Mouse (Mus musculus) G1E-ER4 (cell line): ENCODE data around the gene Ube2cbp. TPM values are rescaled to one million over a fixed set of nuclear protein-coding genes. Genes with fewer than 3 reads are reported as not detected.

Experiments used
- GATA1 ChIP-seq: IDR thresholded peaks from one replicate; pipeline ENCODE4 v1.8.0; 2012; ENCODE audit warnings: low read length, inconsistent platforms
- polyA plus RNA-seq: library from polyadenylated mRNA; stranded (reverse); fragments of >175 nt; gene quantifications from 2 replicates; pipeline ENCODE4 v1.2.3, GENCODE M21; 2012

Ube2cbp gene
- 2.8 and 3.9 TPM in 2 replicates for polyA plus RNA-seq

DNA sequence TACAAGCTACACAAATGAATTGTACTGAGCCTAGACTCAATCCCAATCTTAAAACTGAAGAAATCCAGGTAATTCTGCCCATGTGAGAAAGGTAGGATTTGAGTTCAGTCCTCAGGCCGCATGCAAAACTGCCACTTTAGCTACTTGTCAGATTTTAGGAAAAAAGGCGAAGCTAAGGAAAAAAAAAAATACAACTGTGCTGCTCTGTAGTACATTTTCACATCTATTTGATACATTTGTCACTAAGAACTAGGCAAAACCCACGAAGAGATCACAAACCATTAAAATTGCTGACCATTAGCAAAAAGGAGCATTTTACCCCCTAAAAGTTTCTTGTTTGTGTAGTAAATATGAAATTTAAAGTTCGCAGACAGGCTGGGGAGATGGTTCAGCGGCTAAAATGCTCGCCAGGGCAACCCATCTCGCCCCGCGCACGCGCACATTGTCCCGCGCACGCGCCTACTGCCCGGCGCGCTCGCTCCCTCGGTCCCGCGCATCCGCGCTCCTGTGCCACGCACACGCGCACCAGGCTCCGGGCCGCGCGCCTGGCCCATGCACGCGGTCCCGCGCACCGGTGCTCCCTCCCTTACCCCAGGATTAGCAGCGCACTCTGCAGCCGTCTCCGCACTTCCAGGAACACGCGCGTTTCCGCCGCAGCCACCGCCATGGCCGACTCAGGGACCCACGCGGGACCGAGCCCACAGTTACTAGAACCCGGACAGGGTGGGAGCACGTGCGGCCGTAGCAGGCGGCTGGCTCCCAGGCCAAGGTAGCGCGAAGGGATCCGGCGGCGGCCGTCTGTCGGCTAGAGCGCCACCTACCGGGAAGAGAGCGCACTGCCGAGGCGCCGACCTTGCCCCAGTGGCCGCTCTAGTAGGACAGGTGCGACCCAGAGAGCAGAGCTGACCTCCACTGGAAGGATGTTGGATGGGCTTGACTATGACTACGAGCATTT lies at the start of gene Ube2cbp:
Ube2cbp (minus strand) TSS at position 800 of the 955 bp plus-strand sequence.
- no peak for TF ChIP-seq GATA1

DNA sequence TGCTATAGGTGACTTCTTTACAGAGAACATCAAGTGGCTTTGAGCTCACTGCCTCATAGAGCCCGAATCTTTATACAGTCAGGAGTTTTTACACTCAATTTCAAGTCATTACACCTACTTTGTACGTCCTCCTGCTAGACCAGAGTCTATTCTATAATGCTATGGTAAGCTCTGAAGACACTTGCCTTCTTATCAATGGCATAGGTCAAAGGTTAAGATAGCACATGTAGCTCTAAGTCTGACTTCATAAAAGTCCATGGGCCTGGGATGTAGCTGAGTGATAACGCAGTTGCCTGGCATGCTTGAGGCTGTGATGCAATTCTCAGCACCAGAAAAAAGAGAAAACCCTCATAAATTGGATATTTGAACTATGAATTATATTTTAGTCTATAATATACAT lies 49.6 kb upstream of the Ube2cbp start:
- TF ChIP-seq GATA1 = no peak

DNA sequence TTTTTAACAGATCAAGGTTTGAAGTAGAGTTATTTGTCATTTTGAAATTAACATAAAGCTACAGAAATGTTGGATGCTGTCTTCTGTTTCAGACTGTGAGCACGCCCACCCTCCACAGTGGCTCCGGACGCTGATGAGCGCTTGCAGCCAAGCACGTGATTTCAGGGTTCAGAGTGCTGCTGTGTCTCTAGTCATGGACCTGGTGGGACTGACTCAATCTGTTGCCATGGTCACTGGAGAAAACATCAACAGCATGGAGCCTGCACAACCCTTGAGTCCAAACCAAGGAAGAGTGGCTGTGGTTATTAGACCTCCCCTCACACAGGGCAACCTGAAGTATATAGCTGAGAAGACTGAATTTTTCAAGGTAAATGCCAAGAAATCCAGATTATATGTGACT lies 49.0 kb upstream of the Ube2cbp start:
- TF ChIP-seq GATA1 = no peak

DNA sequence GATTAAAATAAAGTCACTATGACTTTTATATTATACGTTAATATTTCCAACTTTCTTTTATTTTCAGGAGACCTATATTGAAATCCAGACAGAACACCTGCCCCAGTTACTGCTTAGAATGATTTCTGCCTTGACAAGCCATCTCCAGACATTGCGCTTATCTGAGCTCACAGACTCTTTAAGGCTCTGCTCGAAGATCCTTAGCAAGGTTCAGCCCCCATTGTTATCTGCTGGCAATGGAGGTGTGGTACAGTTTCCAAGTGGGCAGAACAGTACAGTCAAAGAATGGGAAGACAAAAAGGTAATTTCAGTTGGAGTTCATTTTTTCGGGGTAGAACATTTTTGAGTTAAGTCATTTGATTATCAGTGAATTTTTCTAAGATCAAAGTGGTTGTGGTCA lies 42.7 kb upstream of the Ube2cbp start:
- TF ChIP-seq GATA1 = no peak

DNA sequence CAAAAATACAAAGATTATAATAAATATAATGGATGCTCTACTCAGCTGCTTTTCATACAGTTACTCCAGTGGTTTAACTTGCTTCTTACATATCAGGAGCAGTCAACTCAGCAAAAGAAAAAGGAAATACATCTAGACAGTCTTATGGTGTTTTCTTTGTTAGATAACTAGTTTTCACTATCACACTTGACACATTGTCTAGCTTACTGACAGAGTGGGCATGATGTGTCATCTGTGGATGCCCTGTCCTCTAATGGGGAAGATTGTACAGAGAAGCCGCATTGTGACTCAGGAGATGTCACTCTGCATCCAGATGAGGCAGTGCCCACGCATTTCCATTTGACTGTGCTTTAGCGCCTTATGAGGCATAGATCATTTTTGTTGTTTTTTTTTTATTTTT lies 34.3 kb upstream of the Ube2cbp start:
- peak; percentile 28 for TF ChIP-seq GATA1

DNA sequence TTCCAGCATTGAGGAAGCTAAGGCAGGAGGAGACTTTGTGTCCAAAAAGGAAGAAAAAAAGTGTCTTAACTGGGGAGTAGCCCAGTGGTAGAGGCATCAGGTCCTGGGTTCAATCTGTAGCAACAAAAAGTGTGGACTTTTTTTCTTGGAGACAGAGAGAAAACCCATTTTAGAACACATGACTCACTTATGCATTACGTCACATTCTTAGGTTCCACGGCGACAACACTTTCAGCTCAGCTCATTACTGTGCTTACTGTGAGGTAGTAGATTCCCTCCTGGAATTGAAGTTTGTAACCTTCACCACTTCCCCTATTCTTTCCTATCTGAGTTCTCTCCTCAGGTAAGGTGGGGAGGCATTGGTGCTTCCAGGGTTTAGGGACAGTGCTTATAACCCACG lies 31.5 kb upstream of the Ube2cbp start:
- no peak for TF ChIP-seq GATA1

DNA sequence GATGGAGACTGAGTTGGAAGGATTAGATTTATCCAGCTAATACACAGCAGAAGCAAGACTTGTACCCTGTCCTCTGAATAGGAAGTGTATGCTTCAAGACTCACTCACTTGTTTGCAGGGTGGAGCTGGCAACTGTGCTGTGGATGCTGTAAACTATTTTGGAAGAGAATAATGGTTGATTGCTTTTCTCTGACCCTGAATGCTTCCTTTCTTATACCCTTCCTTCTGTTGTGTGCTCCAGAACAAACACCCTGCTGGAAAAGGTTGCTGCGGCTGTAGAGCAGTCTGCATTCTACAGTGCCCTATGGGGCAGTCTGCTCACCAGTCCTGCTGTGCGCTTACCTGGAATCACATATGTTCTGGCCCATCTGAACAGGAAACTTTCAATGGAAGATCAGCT lies 27.0 kb upstream of the Ube2cbp start:
- no peak for TF ChIP-seq GATA1

DNA sequence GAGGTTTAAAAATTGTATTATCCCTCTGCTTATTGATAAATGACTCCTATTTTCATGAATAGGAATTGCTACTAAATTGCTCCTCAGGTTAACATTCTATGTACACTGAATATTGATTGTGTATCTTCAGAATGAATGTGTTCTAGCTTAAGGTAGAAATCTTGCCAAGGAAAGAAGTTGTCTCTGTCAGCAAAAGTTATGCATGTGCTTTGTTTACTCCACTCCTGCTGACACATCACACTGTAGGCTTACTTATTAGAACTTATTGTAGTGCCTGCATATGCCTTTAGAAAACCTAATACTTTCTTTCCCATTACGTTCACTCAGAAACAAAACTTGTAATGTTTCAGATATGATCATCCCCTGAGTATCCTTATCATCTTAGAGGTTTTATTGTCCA lies 17.5 kb upstream of the Ube2cbp start:
- no peak for TF ChIP-seq GATA1

DNA sequence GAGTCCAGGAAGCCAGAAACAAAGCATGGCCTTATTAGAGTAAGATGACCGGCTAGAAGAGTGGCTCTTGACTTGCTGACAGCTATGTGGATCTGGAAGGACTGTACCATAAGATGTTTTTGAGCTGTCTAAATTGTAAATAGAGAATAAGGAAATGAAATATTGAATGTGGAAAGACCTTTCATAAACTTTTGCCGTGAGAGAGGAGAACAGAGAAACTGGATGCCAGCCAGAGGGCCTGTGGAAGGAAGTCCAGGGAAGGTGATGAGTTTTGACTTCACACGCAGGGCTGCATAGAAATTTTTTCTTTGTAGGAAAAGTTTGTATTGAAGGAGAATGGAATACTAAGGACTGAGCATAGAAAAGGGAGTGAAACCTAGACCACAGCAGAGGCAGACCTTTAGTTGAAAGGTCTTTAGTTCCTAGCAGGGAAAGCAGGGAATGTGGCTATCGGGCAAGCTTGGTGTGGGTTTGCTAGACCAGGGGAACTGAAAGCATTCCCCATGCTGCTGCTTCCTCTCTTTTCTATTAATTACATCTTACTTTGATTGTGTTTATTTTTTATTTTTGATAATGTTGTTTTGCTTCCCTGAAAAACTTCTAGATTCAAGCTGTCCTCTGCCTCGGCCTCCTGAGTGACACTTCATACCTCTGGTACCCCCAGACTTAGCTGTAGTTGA lies 13.8 kb upstream of the Ube2cbp start:
- no peak for TF ChIP-seq GATA1

DNA sequence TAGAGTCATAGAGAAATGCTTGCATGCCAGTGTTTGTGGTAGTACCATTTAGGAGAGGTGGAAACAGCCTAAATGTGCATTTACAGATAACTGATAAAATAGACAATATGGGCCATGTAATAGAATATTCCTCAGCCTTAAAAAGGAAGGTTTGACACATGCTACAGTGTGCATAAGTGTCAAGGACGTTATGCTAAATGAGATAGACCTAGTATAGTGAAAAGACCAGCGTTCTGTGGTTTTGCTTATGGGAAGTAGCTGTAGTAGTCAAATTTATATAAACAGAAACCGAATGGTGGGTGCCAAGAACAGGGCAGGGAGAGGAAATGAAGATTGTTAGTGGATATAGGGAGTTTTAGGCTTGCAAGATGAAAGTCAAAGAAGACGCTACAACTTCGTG lies 12.0 kb upstream of the Ube2cbp start:
- TF ChIP-seq GATA1 = no peak

DNA sequence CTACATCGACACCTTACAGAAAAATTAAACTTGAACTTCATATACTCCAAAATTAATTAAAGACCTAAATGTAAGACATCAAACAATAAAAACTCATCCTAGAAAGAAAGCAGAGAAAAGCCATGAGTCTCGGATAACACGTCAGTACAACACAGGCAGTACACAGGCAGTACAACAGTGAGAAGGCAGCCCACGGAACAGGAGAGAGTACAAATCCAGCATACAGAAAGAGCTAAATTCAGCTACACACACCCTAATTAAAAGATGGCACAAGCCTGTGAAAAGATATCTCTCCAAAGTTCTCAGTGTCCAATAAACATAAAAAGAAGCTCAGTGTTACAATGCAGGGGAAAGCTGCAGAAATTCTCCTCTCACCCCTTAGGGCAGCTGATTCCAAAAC lies 11.2 kb upstream of the Ube2cbp start:
- TF ChIP-seq GATA1 = no peak

DNA sequence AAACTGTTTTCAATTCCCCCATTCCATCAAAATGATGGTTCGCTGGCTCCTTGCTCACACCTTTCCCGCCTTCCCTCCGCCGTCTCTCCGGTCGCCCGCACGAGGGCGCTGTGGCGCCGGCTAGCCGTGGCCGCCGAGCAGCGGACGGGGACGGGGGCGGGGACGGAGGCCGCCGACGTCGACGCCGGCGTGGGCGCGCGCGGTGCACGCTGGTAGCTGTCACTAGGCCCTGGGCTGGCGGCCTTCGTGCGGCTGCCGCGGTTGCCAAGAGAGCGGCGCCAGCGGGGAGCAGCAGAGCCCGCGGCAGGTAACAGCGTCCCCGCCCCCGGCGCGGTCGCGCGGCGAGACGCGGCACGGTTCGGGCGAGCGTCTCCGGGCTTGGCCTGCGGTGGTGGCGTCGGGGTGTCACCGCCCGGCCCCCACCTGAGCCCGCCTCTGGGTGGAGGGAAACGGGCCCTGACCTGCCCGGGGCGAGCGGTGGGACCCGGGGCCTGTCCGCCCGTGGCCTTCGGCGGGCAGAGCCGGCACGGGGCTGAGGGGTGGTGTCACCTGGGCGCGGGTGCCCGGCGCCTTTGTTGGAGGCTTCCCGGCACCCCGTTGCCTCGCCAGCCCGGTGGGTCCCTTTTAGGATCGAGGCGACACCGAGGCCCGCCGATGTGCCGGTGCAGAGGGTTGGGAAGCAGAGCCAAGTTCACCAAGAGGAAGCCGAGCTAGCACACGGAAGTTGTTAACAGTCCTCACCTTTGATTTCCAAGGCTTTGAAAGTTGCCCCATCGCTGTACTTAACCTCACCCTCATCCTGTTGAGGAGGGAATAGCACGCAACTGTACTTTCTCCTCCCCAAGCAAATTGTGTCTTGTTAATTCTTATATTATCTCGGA lies 2.5 kb upstream of the Ube2cbp start, which contains the start of gene Dop1a:
Dop1a (plus strand) TSS at position 165 of the 881 bp plus-strand sequence.
- TF ChIP-seq GATA1 = no peak

DNA sequence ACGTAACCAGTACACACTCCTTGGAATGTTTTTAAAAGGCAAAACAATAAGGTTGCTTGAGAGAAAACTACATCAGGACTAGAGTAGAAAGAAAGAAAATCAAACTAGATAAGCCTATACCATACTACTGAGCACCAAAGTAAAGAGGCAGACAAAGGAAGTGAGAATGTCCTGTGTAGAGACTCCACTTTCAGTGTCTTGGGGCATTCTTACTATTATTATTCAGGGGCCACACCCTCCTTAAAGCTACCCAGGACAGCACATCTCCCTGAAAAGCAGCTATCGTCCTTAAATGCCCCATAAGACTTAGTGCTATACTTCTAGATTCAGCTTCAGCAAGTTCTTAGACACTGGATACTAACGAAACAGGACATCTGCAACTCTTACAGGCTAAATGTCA lies 11.1 kb downstream of the Ube2cbp start:
- TF ChIP-seq GATA1 = no peak

DNA sequence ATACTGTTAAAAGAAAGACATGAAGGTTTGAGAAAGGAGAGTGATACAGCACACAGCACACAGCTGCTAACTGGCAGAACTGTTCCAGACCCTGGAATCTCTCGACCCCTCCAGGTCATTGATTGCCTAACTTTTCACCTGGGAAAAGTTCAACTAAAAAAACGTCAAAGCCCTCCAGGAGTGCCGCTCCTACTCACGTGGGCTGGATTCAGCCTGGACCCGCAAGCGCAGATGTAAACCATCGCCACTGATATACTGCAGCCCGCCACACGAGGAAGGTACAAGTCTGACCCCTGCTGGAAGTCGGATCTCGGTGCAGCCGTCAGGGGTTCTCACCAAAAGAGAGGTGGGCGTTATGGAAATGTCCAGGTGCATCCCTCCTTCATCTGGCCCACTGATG lies 13.1 kb downstream of the Ube2cbp start:
- no peak for TF ChIP-seq GATA1

DNA sequence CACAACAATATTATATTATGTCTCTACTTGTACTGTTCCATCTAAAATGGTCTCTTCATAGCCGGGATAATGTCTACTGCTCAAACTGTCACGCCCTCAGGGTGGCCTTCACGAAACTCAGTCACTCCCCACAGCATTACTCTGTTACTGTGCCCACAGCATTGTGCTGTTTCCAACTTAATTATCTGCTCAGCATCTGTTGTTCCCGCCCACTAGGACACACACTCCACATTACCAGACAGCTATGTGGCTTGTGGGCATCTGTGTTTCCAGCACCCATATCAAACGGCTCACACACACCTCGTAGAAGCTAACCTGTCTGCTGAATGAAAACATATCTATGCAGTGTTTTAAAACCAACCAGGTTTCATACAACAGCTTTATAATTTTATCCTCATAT lies 13.7 kb downstream of the Ube2cbp start:
- TF ChIP-seq GATA1 = no peak

DNA sequence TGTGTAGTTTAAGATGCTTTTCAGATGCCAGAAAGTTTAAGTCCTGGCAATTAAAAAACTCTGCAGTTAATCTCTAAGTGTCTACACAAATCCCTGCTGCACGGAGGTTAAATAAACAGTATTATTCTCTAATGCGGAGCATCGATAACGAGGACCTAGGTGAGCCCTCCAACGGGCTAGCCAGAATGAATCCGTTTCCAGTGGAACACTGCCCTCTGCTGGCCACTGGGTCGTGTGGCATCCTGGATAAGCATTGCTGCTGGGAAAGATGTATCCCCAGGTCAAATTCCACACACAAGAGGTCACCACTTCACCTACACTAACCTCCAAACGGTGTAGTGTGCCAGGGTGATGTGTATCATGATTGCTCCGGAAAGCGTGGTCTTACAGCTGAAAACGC lies 15.2 kb downstream of the Ube2cbp start:
- TF ChIP-seq GATA1 = no peak

DNA sequence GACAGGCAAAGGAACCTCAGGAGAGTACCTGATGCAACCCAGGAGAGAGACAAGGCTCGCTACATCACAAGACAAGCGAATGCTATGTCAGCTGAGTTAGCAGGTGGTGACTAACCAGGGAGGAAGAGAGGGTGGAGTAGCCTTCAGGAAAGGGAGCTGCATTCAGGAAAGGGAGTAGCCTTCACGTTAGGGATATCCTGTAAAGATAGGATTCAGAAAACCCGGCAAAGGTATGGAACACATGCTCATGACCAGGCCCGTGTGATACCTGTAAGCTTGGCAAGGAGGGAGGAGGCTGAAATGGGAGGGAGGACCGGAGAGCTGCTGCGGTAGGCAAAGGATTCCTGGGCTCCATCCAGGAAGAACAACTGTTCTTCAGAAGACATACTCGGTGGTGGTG lies 17.3 kb downstream of the Ube2cbp start:
- TF ChIP-seq GATA1 = no peak
